Mouse (Mus musculus) heart, embryonic 16.5 days (tissue): ENCODE measurements around the gene Olfr965. TPM values are rescaled to one million over a fixed set of nuclear protein-coding genes. Genes with fewer than 3 reads are reported as not detected.
"Not testable (repeated sequence)": the region's sequence is repeated elsewhere in the genome, so short reads cannot be mapped to it uniquely, and the experiment has no call there.

ENCODE experiments used
- ATAC-seq: fragments of 200-750 bp; cut with Nextera tagmentation; replicated peaks from 2 replicates; pipeline ENCODE4 v1.8.0; 2017; ENCODE audit warnings: moderate number of reproducible peaks; ENCODE audit not compliant: insufficient read depth, low FRiP score; ENCODE audit errors: extremely low read depth
- H3K27ac ChIP-seq: fragments of 300-500 bp; sonication (generic); 2 replicates; pipeline ENCODE4 v1.5.1; 2014; ENCODE audit warnings: mild to moderate bottlenecking, low read length, control low read depth, moderate library complexity
- H3K27me3 ChIP-seq: fragments of 300-500 bp; sonication (generic); 2 replicates; pipeline ENCODE4 v1.6.1; 2014; ENCODE audit warnings: low read length, mixed read lengths; ENCODE audit not compliant: control insufficient read depth, insufficient read depth
- H3K36me3 ChIP-seq: fragments of 300-500 bp; sonication (generic); 2 replicates; pipeline ENCODE4 v1.6.1; 2014; ENCODE audit not compliant: control insufficient read depth, insufficient read depth
- H3K4me1 ChIP-seq: fragments of 300-500 bp; sonication (generic); 2 replicates; pipeline ENCODE4 v1.6.1; 2014; ENCODE audit warnings: low read length, mixed read lengths; ENCODE audit not compliant: control insufficient read depth, insufficient read depth
- H3K4me2 ChIP-seq: fragments of 300-500 bp; sonication (generic); 2 replicates; pipeline ENCODE4 v1.6.1; 2014; ENCODE audit warnings: low read depth, mild to moderate bottlenecking, control low read depth, low read length
- H3K4me3 ChIP-seq: fragments of 300-500 bp; sonication (generic); 2 replicates; pipeline ENCODE4 v1.5.1; 2014; ENCODE audit warnings: mild to moderate bottlenecking, control low read depth, low read length
- H3K9ac ChIP-seq: fragments of 300-500 bp; sonication (generic); 2 replicates; pipeline ENCODE4 v1.6.1; 2014; ENCODE audit warnings: low read length, control low read depth
- H3K9me3 ChIP-seq: fragments of 300-500 bp; sonication (generic); replicated peaks from 2 replicates; pipeline ENCODE4 v1.6.1; 2016; ENCODE audit warnings: low read length; ENCODE audit not compliant: control insufficient read depth
- WGBS: fragments of 180-500 bp; shearing (Covaris S2); extraction: QIAGEN DNeasy Blood & Tissue Kit; methylation state at CpG from one replicate; pipeline ENCODE4 v1.1.7; 2014; 5-methylcytosine and 5-hydroxymethylcytosine counted together
- polyA plus RNA-seq: library from polyadenylated mRNA; unstranded; fragments of >200 nt; fragmentation: Nextera tagmentation; extraction: Ambion mirVana; gene quantifications from 2 replicates; pipeline ENCODE4 v1.2.1, GENCODE M21; 2015

The Olfr965 gene
- not detected in 2 replicates for polyA plus RNA-seq

DNA sequence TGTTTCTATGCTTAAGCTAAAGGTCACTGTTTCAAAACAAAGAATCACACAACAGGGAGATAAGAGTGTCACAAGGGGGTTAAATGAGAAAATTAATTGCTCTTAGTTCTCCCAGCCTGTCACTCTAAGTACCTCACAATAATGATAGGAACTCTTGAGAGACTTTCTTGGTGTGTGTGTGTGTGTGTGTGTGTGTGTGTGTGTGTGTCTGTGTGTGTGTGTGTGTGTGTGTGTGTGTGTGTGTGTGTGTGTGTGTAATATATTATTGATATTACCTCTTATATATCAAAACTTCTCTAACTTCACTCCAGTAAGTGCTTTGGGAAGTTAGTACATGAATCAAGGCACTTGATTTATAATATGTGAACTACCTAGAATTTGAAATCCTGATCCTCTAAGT, at the start of gene Olfr965:
Gene Olfr965, plus strand, starts transcription at position 301 of the 400 bp plus-strand sequence.
- no peak within 1 kb of the TSS for H3K4me2 ChIP-seq
- no peak within 1 kb of the TSS for H3K27ac ChIP-seq
- no peak for ATAC-seq
- H3K9ac ChIP-seq = no peak within 1 kb of the TSS
- no peaks in the 10 kb centered on the region for H3K9me3 ChIP-seq
- H3K4me3 ChIP-seq = no peak within 1 kb of the TSS
- H3K36me3 ChIP-seq = no peaks in the 10 kb centered on the region
- H3K4me1 ChIP-seq = no peaks in the 10 kb centered on the region
- no peaks in the 10 kb centered on the region for H3K27me3 ChIP-seq

DNA sequence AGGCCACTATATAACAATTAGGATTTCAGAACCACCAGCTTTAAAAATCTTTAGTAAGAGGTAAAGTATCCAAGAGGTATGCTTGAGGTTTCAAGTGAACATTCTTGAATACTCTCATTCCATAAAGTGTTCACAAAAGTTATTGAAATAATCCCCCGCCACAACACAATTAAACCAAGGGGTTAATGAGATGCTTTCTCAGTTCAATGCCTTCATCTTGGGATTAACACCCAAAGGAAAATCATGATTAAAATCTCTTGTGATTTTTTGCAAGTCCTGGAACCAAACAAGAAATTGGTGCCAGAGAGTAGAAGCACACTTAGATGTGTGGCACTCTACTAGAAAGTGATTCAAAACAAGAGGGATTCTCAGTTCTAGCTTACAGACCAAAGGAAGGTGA, 44.2 kb upstream of the Olfr965 start, which contains the start of gene Olfr963:
Gene Olfr963, plus strand, starts transcription at position 301 of the 400 bp plus-strand sequence.
- Histone ChIP-seq H3K36me3 (no peaks in the 10 kb centered on the region), H3K9me3 (no peaks in the 10 kb centered on the region; the same call in 1 of the 2 replicates), H3K27me3 (no peaks in the 10 kb centered on the region), H3K4me3 (no peak within 1 kb of the TSS), H3K4me1 (no peaks in the 10 kb centered on the region), H3K4me2 (no peak within 1 kb of the TSS), H3K27ac (no peak within 1 kb of the TSS), H3K9ac (no peak within 1 kb of the TSS)
- no peak for ATAC-seq
- 84% methylated on average over 1 of the region's 1 CpGs for WGBS

DNA sequence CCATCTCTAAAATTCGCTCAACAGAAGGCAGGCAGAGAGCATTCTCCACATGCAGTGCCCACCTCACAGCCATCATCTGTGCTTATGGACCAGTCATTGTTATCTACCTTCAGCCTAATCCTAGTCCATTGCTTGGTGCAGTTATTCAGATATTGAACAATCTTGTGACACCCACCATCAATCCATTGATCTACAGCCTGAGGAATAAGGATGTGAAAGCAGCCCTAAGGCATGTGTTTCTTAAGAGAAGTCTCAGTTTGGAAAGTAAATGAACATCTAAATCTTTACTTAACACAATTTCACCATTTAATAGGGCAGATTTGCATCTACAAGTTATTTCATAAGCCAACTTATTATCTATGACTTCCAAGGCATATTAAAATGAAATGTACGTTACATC, 41.4 kb upstream of the Olfr965 start:
- H3K4me2 ChIP-seq = no peak overlapping the region
- H3K27ac ChIP-seq = no peak overlapping the region
- H3K36me3 ChIP-seq = no peaks in the 10 kb centered on the region
- no peaks in the 10 kb centered on the region for H3K4me1 ChIP-seq
- no peak overlapping the region for H3K9ac ChIP-seq
- ATAC-seq = no peak
- H3K27me3 ChIP-seq = no peaks in the 10 kb centered on the region
- H3K4me3 ChIP-seq = no peak overlapping the region
- 63% methylated on average over 2 of the region's 2 CpGs for WGBS
- no peaks in the 10 kb centered on the region for H3K9me3 ChIP-seq

DNA sequence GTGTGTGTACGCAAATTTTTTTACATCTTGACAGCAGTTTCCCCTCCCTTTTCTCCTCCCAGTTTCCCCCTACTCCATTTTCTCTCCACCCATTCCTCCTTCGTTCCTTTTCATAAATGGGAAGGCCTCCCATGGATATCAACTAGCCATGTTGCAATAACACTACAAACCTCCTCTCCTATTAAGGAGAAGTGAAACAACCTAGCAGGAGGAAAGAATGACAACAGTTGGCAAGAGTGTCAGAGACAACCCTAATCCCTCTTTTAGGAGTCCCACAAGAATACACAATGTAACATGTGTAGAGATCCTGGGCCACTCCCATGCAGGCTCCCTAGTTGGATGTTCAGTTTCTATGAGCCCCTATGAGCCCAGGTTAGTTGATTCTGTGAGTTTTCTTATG, 36.3 kb upstream of the Olfr965 start:
- H3K4me2 ChIP-seq = no peak overlapping the region
- H3K27me3 ChIP-seq = no peaks in the 10 kb centered on the region
- WGBS = 63% methylated on average over 2 of the region's 2 CpGs
- no peak overlapping the region for H3K4me3 ChIP-seq
- ATAC-seq = no peak
- no peaks in the 10 kb centered on the region for H3K4me1 ChIP-seq
- H3K9ac ChIP-seq = no peak overlapping the region
- no peak overlapping the region for H3K27ac ChIP-seq
- no peaks in the 10 kb centered on the region for H3K9me3 ChIP-seq
- no peaks in the 10 kb centered on the region for H3K36me3 ChIP-seq

DNA sequence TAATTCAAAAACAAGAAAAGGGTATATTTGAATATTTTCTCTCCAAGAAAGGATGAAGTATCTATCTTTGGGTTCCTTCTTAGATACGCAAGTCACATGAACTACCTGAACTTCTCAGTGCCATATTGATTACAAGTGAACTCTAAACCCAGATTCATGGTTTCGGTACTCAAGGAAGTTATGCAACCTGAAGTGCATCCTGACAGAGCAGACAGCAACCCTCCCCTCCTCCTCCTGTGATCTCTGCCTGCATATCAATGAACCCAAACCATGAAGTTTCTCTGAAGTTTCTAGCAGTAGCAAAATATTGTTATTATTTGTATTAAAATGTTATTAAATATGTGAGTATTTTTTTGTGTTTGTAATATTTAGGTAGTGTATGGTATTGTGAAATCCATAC, 32.6 kb upstream of the Olfr965 start:
- H3K4me3 ChIP-seq = no peak overlapping the region
- no peaks in the 10 kb centered on the region for H3K36me3 ChIP-seq
- no peaks in the 10 kb centered on the region for H3K9me3 ChIP-seq
- 83% methylated on average over 2 of the region's 2 CpGs for WGBS
- no peaks in the 10 kb centered on the region for H3K27me3 ChIP-seq
- H3K4me1 ChIP-seq = no peaks in the 10 kb centered on the region
- no peak for ATAC-seq
- no peak overlapping the region for H3K9ac ChIP-seq
- no peak overlapping the region for H3K27ac ChIP-seq
- H3K4me2 ChIP-seq = no peak overlapping the region

DNA sequence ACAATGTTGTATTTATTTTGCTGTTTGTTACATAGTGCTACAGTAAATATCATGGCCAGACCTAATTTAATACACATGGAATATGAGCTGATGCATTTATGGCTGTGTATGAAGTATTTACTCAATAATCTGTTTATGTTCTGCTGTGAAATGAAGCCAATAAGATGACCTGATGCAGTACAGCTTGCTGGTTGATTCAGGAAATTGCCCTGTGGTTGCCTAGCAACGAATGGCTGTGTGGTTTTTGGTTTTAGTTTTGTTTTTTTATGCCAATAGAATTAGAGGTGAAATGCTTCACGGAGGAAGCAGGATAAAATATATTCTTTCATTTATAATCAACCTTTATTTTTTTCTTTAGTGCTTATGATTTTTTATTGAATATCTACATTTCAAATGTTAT, 31.9 kb upstream of the Olfr965 start:
- Histone ChIP-seq H3K27ac (no peak overlapping the region), H3K36me3 (no peaks in the 10 kb centered on the region), H3K4me1 (no peaks in the 10 kb centered on the region), H3K9ac (no peak overlapping the region), H3K4me3 (no peak overlapping the region), H3K27me3 (no peaks in the 10 kb centered on the region), H3K4me2 (no peak overlapping the region), H3K9me3 (no peaks in the 10 kb centered on the region)
- WGBS = 54% methylated on average over 2 of the region's 2 CpGs
- ATAC-seq = no peak

DNA sequence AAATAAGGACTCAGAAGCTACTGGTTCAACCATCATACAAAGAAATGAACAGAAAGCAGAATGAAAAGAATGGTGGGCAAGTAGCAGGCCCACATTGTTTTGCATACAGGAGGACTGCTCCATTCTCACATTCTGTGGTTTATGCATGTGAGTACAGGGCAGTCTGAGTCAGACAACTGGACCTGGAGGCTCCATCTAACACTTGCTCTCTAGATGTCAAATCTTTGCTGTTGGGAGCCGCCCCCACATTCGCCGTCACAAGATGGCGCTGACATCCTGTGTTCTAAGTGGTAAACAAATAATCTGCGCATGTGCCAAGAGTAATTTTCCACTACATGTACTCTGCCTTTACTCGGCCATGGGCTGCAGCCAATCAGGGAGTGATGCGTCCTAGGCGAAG, 10.0 kb upstream of the Olfr965 start:
- not testable (repeated sequence) for H3K4me3 ChIP-seq, H3K27me3 ChIP-seq, H3K36me3 ChIP-seq, H3K4me2 ChIP-seq, H3K4me1 ChIP-seq, H3K9me3 ChIP-seq, H3K9ac ChIP-seq, ATAC-seq, H3K27ac ChIP-seq
- 73% methylated on average over 7 of the region's 8 CpGs for WGBS

DNA sequence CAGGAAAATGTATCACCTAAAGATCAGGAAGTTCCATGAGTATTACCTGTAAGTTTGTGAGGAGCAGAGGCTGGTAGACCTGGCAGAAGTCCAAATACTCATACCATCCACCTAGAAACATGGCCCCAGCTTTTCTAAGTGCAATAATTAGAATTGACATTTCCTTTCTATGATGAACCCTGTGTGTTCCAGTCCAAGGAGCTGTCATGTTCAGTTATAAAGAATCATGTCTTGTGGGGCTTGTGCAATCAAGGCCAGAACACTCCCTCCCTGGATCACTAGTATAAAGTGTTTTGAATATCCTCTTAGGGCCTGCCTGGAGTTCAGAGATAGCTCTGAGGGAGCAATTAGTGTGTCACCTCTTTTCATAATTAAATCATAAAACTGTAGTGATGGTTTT, 4.1 kb upstream of the Olfr965 start, which contains the start of gene Olfr149:
Gene Olfr149, minus strand, starts transcription at position 101 of the 400 bp plus-strand sequence.
- Histone ChIP-seq H3K4me3 (no peak within 1 kb of the TSS), H3K9me3 (no peaks in the 10 kb centered on the region), H3K9ac (no peak within 1 kb of the TSS), H3K36me3 (no peaks in the 10 kb centered on the region), H3K27ac (no peak within 1 kb of the TSS), H3K4me1 (no peaks in the 10 kb centered on the region), H3K27me3 (no peaks in the 10 kb centered on the region), H3K4me2 (no peak within 1 kb of the TSS)
- no peak for ATAC-seq

DNA sequence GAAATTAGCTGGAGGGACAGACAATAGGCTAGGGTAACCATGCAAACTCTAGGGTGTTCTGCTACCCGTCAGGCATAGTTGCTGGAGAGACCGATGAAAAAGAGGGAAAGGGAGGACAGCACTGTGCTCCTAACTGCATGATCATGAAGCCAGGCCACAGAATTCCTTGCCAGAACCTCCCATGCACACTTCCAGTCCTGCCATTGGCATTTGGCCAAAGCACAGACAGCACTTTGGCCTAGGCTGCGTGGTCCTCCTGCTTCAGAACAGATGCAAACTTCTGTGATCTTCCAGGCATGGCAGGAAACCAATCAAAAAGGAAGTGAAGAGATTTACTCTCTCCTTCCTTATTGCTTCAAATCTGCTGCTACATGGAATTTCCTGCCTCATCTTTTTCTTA, 2.2 kb upstream of the Olfr965 start:
- ATAC-seq = peak; percentile 41; the same call in 1 of the 2 replicates
- Histone ChIP-seq H3K9me3 (no peaks in the 10 kb centered on the region), H3K27ac (no peak overlapping the region), H3K4me3 (no peak overlapping the region), H3K27me3 (no peaks in the 10 kb centered on the region), H3K9ac (no peak overlapping the region), H3K4me2 (no peak overlapping the region), H3K36me3 (no peaks in the 10 kb centered on the region), H3K4me1 (no peaks in the 10 kb centered on the region)
- 33% methylated on average over 3 of the region's 3 CpGs for WGBS

DNA sequence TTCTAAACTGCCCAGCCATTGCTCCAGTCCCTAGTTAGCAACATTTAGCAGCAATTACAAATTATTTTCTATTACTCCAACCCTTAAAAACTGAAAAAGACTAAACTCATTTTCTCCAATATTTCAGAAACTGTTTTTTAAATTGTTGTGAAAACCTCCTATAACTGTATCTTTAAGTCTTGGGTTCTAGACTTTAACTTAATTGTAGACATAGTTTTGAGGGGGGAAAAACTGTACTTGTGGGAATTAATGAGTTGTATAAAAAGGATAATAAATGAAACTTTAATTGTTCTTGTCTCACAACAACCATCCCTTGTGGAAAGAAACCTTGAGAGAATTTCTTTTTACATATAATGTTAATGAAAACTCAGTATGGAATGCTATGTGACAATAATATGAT, 19.5 kb downstream of the Olfr965 start, which contains the start of gene Olfr150:
Gene Olfr150, plus strand, starts transcription at position 301 of the 400 bp plus-strand sequence.
- H3K4me2 ChIP-seq = no peak within 1 kb of the TSS
- H3K4me1 ChIP-seq = no peaks in the 10 kb centered on the region
- no peak within 1 kb of the TSS for H3K27ac ChIP-seq
- no peaks in the 10 kb centered on the region for H3K27me3 ChIP-seq
- ATAC-seq = no peak
- H3K9ac ChIP-seq = no peak within 1 kb of the TSS
- no peaks in the 10 kb centered on the region for H3K9me3 ChIP-seq
- no peaks in the 10 kb centered on the region for H3K36me3 ChIP-seq
- H3K4me3 ChIP-seq = no peak within 1 kb of the TSS
